Mouse (Mus musculus): ENCODE results near the gene Mecp2.

DNA sequence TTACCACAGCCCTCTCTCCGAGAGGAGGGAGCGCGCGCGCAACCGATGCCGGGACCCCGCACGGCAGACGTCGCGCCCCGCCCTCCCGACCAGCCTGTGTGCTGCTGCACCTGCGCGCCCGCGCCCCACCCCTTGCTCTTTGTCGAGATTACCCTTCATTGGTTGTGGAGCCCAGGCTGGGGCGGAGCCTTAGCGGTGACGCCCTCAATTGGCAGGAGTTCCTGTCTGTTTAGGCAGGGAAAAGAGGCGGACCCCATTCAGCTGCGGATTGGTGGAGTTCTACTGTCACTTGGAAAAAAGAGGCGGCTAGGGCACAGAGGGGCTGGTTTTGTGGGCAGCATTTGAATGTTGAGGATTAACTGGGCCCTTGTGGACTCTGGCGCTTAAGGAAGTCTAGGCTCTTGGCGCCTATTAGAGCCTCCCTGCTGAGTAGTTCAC, 49.5 kb downstream of the Mecp2 start:
- TF ChIP-seq POLR2A (IDR thresholded peaks at IDR 0.05; ENCODE audit: insufficient read length, low read depth) (peak; percentile 10), SRF (IDR thresholded peaks at IDR 0.05; ENCODE audit: control insufficient read depth, insufficient read length, low read depth) (no peak), MYOD1 (IDR thresholded peaks at IDR 0.05; ENCODE audit: control insufficient read depth in 1 of 3, insufficient read length in 2 of 3, low read depth in 2 of 3) (peak in 2 of 3 experiments; percentile 6 to 40), USF1 (IDR thresholded peaks at IDR 0.05; ENCODE audit: low read depth) (no peak)

All from myocyte (in vitro differentiated cells).